Comparison of ENCODE assay signal across 23 mouse cellular contexts in the genomic region with DNA sequence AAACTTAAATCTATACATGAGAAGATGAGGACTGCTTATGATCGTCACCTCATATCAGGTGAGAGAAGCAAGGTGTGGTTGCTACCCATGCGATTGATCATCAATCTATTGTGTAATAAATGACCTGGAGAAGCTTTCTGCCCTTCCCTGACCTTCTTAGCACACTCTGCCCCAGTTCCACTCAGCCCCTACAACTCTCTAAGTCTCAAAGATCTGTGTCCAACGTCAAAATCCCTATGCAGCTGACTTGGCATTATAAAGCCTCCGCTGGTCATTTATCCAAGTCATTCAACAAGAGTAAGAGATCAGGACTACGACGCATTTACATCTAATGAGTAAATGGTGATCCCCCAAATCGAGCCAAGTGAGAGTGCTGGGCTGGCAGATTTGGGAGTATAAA. TPM values are rescaled to one million over a fixed set of nuclear protein-coding genes. Genes with fewer than 3 reads are reported as not detected.
"Had no signal": no experiment of that assay in that cellular context is flagged by ENCODE, and none has a peak within 500 bp of the region (broad histone marks: within the 10 kb centered on the region; RNA-seq: fewer than 3 reads in every experiment).

Myh13 (plus strand) TSS at position 301 of the 400 bp plus-strand sequence.

- H3K27me3 ChIP-seq: lung, embryonic 15.5 days; megakaryocyte, embryonic 14.5 days; midbrain, embryonic 13.5 days; midbrain, embryonic 15.5 days; neural tube, embryonic 13.5 days; neural tube, embryonic 15.5 days; stomach, embryonic 15.5 days had no signal

- H3K9ac ChIP-seq: liver, postnatal 0 days; lung, embryonic 15.5 days; midbrain, embryonic 13.5 days; midbrain, embryonic 15.5 days; neural tube, embryonic 13.5 days; neural tube, embryonic 15.5 days; stomach, embryonic 15.5 days had no signal

- DNase-seq: liver, postnatal 0 days; lung, adult 2 months; lung, postnatal 14 days; lung, postnatal 36 days; right cerebral cortex, postnatal 14 days; thymus, adult 2 months; thymus, postnatal 25 days; thymus, postnatal 4 days had no signal

- H3K27ac ChIP-seq: lung, embryonic 15.5 days; macrophage; midbrain, embryonic 13.5 days; midbrain, embryonic 15.5 days; neural tube, embryonic 13.5 days; neural tube, embryonic 15.5 days; stomach, embryonic 15.5 days; stomach, postnatal 0 days had no signal

- H3K9me3 ChIP-seq: lung, embryonic 15.5 days; megakaryocyte, embryonic 14.5 days; midbrain, embryonic 13.5 days; midbrain, embryonic 15.5 days; neural tube, embryonic 13.5 days; neural tube, embryonic 15.5 days; stomach, embryonic 15.5 days had no signal

- H3K4me1 ChIP-seq: lung, embryonic 15.5 days; megakaryocyte, embryonic 14.5 days; midbrain, embryonic 13.5 days; midbrain, embryonic 15.5 days; neural tube, embryonic 15.5 days; stomach, embryonic 15.5 days had no signal

- H3K36me3 ChIP-seq: lung, embryonic 15.5 days; midbrain, embryonic 13.5 days; midbrain, embryonic 15.5 days; neural tube, embryonic 13.5 days; neural tube, embryonic 15.5 days; stomach, embryonic 15.5 days had no signal

- ATAC-seq: liver, postnatal 0 days; lung, postnatal 0 days; midbrain, embryonic 13.5 days; midbrain, embryonic 15.5 days had no signal

- H3K4me2 ChIP-seq: lung, embryonic 15.5 days; midbrain, embryonic 11.5 days; midbrain, embryonic 13.5 days; midbrain, embryonic 15.5 days; neural tube, embryonic 13.5 days; neural tube, embryonic 15.5 days; stomach, embryonic 15.5 days had no signal

- H3K4me3 ChIP-seq: lung, embryonic 15.5 days; megakaryocyte, embryonic 14.5 days; midbrain, embryonic 13.5 days; midbrain, embryonic 15.5 days; neural tube, embryonic 13.5 days; neural tube, embryonic 15.5 days; stomach, embryonic 15.5 days had no signal

RNA-seq across cellular contexts. Expression of gene Myh13, which starts in this region (rescaled TPM):
- total RNA-seq: megakaryocyte progenitor cell, adult 5-6 weeks; monocyte, adult 5-6 weeks had no signal
- polyA plus RNA-seq: liver, postnatal 0 days; macrophage; midbrain, embryonic 13.5 days; neural tube, embryonic 13.5 days; spleen, adult 2 months; stomach, postnatal 0 days; urinary bladder, adult 2 months had no signal
